Mouse (Mus musculus) hematopoietic stem cell, adult 5-6 weeks (primary cell): ENCODE measurements around the gene Gm15128. TPM values are rescaled to one million over a fixed set of nuclear protein-coding genes. Genes with fewer than 3 reads are reported as not detected.
"Not testable (repeated sequence)": the region's sequence is repeated elsewhere in the genome, so short reads cannot be mapped to it uniquely, and the experiment has no call there.

Experiments used
- ATAC-seq, 2 experiments: fragments of 125-278 bp in 1 of 2; replicated peaks in 1 of 2; 2 replicates each; pipeline ENCODE4 v1.8.0; 2016 to 2017; ENCODE audit warnings: inconsistent platforms in 2 of 2, mild to moderate bottlenecking in 2 of 2, moderate number of reproducible peaks in 2 of 2, low read depth in 1 of 2, moderate TSS enrichment in 1 of 2; ENCODE audit not compliant: low FRiP score in 2 of 2, poor library complexity in 2 of 2, severe bottlenecking in 2 of 2, insufficient read depth in 1 of 2, low TSS enrichment in 1 of 2
- total RNA-seq: library from RNA; stranded (forward); fragments of 172-1452, 232-1000 nt; gene quantifications from 2 replicates; pipeline ENCODE4 v1.2.3, GENCODE M21; 2017

Gene Gm15128
- not detected in 2 replicates for total RNA-seq

GRCm38 (mm10) chrX:147765691-147766090 lies at the start of gene Gm15128:
Gene Gm15128 (plus strand): TSS chrX:147765991.
- not testable (repeated sequence) for ATAC-seq

Other genes with a start within 250 kb of the Gm15128 start
- gene Lrch2, start 211.9 kb upstream of the Gm15128 start, total RNA-seq: 2.4 and 2.9 TPM in 2 replicates
- gene Gm15080, start 227.0 kb downstream of the Gm15128 start, total RNA-seq: not detected in 2 replicates